Mouse (Mus musculus) stomach, postnatal 0 days (tissue): ENCODE data around the gene Rer1.

ENCODE experiments used
- CTCF ChIP-seq: IDR thresholded peaks from 2 replicates; pipeline ENCODE4 v1.5.1; 2016; ENCODE audit warnings: antibody characterized with exemption, low read depth, mild to moderate bottlenecking, moderate library complexity
- EP300 ChIP-seq: optimal IDR thresholded peaks from 2 replicates; pipeline ENCODE3; 2016; ENCODE audit warnings: antibody characterized with exemption

DNA sequence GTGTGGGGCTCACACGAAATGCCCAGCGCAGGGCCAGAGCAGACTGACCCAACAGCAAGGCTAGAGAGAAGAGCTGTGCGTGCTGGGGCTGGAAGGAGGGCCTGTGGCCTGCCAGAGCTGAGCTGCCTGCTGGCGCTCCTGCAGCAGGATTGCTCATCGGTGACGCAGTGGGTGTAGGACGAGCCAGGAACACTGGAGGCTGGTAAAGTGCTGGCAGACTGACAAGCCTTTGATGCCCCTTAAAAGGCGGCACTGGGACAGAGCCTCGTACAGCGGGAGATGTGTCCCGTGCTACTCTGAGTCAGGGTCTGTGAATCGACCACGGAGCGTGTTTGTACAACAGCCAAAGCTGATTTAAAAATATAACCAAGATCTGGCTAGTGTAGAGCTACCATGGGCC is 43.8 kb upstream of the Rer1 start:
- TF ChIP-seq CTCF, result no peak
- peak; percentile 52 for TF ChIP-seq EP300
